32 mouse cellular contexts compared by ENCODE assay signal in the genomic region with DNA sequence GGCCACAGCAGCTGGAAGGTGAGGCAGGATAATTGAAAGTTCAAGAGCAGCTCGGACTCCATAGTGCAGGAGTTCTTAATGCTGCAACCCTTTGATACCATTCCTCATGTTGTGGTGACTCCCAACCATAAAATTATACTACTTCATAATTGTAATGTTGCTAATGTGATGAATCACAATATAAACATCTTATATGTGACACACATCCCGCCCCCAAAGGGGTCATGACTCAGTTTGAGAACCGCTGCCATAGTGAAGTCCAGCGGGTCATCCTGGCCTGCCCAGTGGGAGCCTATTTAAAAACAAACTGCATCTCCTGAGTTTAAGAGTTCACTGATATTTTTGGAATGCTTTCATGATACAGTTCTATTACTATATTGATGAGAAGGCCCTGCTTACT.
"Had no signal": no experiment of that assay in that cellular context is flagged by ENCODE, and none has a peak within 500 bp of the region (broad histone marks: within the 10 kb centered on the region; RNA-seq: fewer than 3 reads in every experiment).

No protein-coding gene starts in this region.

- H3K4me3 ChIP-seq: limb, embryonic 10.5 days; limb, embryonic 12.5 days; limb, embryonic 13.5 days; limb, embryonic 15.5 days; liver, embryonic 12.5 days; liver, embryonic 13.5 days; liver, embryonic 15.5 days; lung, embryonic 15.5 days; megakaryocyte, embryonic 14.5 days; midbrain, embryonic 10.5 days; midbrain, embryonic 12.5 days; midbrain, embryonic 13.5 days; midbrain, embryonic 15.5 days; neural tube, embryonic 12.5 days; neural tube, embryonic 13.5 days had no signal

- H3K9ac ChIP-seq: limb, embryonic 12.5 days; limb, embryonic 13.5 days; limb, embryonic 15.5 days; liver, embryonic 12.5 days; liver, embryonic 13.5 days; liver, embryonic 14.5 days; liver, embryonic 15.5 days; liver, postnatal 0 days; lung, embryonic 14.5 days; lung, embryonic 15.5 days; midbrain, embryonic 12.5 days; midbrain, embryonic 13.5 days; midbrain, embryonic 15.5 days; neural tube, embryonic 12.5 days; neural tube, embryonic 13.5 days had no signal

- ATAC-seq: liver, embryonic 12.5 days; liver, postnatal 0 days; lung, postnatal 0 days; midbrain, embryonic 13.5 days; midbrain, embryonic 15.5 days; midbrain, embryonic 16.5 days had no signal

- H3K36me3 ChIP-seq: limb, embryonic 10.5 days; limb, embryonic 12.5 days; limb, embryonic 13.5 days; limb, embryonic 15.5 days; liver, embryonic 12.5 days; liver, embryonic 13.5 days; liver, embryonic 15.5 days; lung, embryonic 15.5 days; midbrain, embryonic 10.5 days; midbrain, embryonic 12.5 days; midbrain, embryonic 13.5 days; midbrain, embryonic 15.5 days; neural tube, embryonic 12.5 days; neural tube, embryonic 13.5 days had no signal

- H3K4me1 ChIP-seq: limb, embryonic 10.5 days; limb, embryonic 12.5 days; limb, embryonic 13.5 days; limb, embryonic 15.5 days; liver, embryonic 12.5 days; liver, embryonic 13.5 days; liver, embryonic 15.5 days; lung, embryonic 15.5 days; megakaryocyte, embryonic 14.5 days; midbrain, embryonic 12.5 days; midbrain, embryonic 13.5 days; midbrain, embryonic 15.5 days; neural tube, embryonic 12.5 days; neural tube, embryonic 13.5 days had no signal

- H3K4me2 ChIP-seq: limb, embryonic 12.5 days; limb, embryonic 13.5 days; limb, embryonic 15.5 days; liver, embryonic 11.5 days; liver, embryonic 12.5 days; liver, embryonic 13.5 days; liver, embryonic 15.5 days; lung, embryonic 14.5 days; lung, embryonic 15.5 days; midbrain, embryonic 11.5 days; midbrain, embryonic 12.5 days; midbrain, embryonic 13.5 days; midbrain, embryonic 15.5 days; neural tube, embryonic 12.5 days; neural tube, embryonic 13.5 days had no signal

- H3K27me3 ChIP-seq: limb, embryonic 15.5 days; liver, embryonic 13.5 days; liver, embryonic 15.5 days; lung, embryonic 15.5 days had no signal

- H3K9me3 ChIP-seq: limb, embryonic 10.5 days; limb, embryonic 12.5 days; limb, embryonic 13.5 days; limb, embryonic 15.5 days; liver, embryonic 12.5 days; liver, embryonic 13.5 days; liver, embryonic 15.5 days; lung, embryonic 15.5 days; megakaryocyte, embryonic 14.5 days; midbrain, embryonic 10.5 days; midbrain, embryonic 12.5 days; midbrain, embryonic 13.5 days; midbrain, embryonic 15.5 days; neural tube, embryonic 12.5 days; neural tube, embryonic 13.5 days had no signal

- DNase-seq: left cerebral cortex, postnatal 4 days; liver; liver, embryonic 13.5 days; liver, postnatal 0 days; lung, adult 18-20 months; lung, adult 2 months; lung, embryonic 14.5 days; lung, postnatal 10 days; lung, postnatal 14 days; lung, postnatal 36 days; lung, postnatal 4 days; midbrain, embryonic 14.5 days had no signal

- H3K27ac ChIP-seq: limb, embryonic 10.5 days; limb, embryonic 12.5 days; limb, embryonic 13.5 days; limb, embryonic 15.5 days; liver, embryonic 12.5 days; liver, embryonic 13.5 days; liver, embryonic 14.5 days; liver, embryonic 15.5 days; lung, embryonic 15.5 days; macrophage; midbrain, embryonic 10.5 days; midbrain, embryonic 12.5 days; midbrain, embryonic 13.5 days; midbrain, embryonic 15.5 days; neural tube, embryonic 12.5 days; neural tube, embryonic 13.5 days had no signal
